Mouse (Mus musculus) midbrain, embryonic 16.5 days (tissue): ENCODE results near the gene Xkrx. TPM values are rescaled to one million over a fixed set of nuclear protein-coding genes. Genes with fewer than 3 reads are reported as not detected.

Source experiments
- ATAC-seq: fragments of 200-750 bp; cut with Nextera tagmentation; 2 replicates; pipeline ENCODE4 v1.8.0; 2017; ENCODE audit warnings: moderate TSS enrichment
- H3K27ac ChIP-seq: fragments of 300-500 bp; sonication (generic); 2 replicates; pipeline ENCODE4 v1.5.1; 2014; ENCODE audit warnings: mild to moderate bottlenecking, low read length, mixed read lengths
- H3K27me3 ChIP-seq: fragments of 300-500 bp; sonication (generic); 2 replicates; pipeline ENCODE4 v1.6.1; 2014; ENCODE audit warnings: low read depth, low read length, mixed read lengths; ENCODE audit not compliant: control insufficient read depth, insufficient read depth
- H3K36me3 ChIP-seq: fragments of 300-500 bp; sonication (generic); 2 replicates; pipeline ENCODE4 v1.6.1; 2014; ENCODE audit warnings: mild to moderate bottlenecking, low read length, moderate library complexity, mixed read lengths; ENCODE audit not compliant: control insufficient read depth, insufficient read depth
- H3K4me1 ChIP-seq: fragments of 300-500 bp; sonication (generic); 2 replicates; pipeline ENCODE4 v1.6.1; 2014; ENCODE audit warnings: mild to moderate bottlenecking, low read length, mixed read lengths; ENCODE audit not compliant: control insufficient read depth, insufficient read depth
- H3K4me2 ChIP-seq: fragments of 300-500 bp; sonication (generic); 2 replicates; pipeline ENCODE4 v1.6.1; 2014; ENCODE audit warnings: mild to moderate bottlenecking, low read length, mixed read lengths
- H3K4me3 ChIP-seq: fragments of 300-500 bp; sonication (generic); 2 replicates; pipeline ENCODE4 v1.5.1; 2014; ENCODE audit warnings: low read depth, mild to moderate bottlenecking, low read length, moderate library complexity, mixed read lengths
- H3K9ac ChIP-seq: fragments of 300-500 bp; sonication (generic); 2 replicates; pipeline ENCODE4 v1.6.1; 2014; ENCODE audit warnings: low read depth, low read length, mixed read lengths
- H3K9me3 ChIP-seq: fragments of 300-500 bp; sonication (generic); replicated peaks from 2 replicates; pipeline ENCODE4 v1.6.1; 2014; ENCODE audit warnings: mild to moderate bottlenecking, low read length, mixed read lengths; ENCODE audit not compliant: control insufficient read depth, poor library complexity, severe bottlenecking
- WGBS: fragments of 180-500 bp; shearing (Covaris S2); extraction: QIAGEN DNeasy Blood & Tissue Kit; methylation state at CpG from one replicate; pipeline ENCODE4 v1.1.7; 2014; 5-methylcytosine and 5-hydroxymethylcytosine counted together
- polyA plus RNA-seq: library from polyadenylated mRNA; unstranded; fragments of >200 nt; fragmentation: Nextera tagmentation; extraction: Ambion mirVana; gene quantifications from 2 replicates; pipeline ENCODE4 v1.2.1, GENCODE M21; 2015

Gene Xkrx
- polyA plus RNA-seq, 1 experiment from 2014 or later = 1.7 TPM

GRCm38 (mm10) chrX:134102641-134103040, 59.2 kb downstream of the Xkrx start:
- no peak overlapping the region for H3K9ac ChIP-seq
- ATAC-seq = no peak
- H3K4me2 ChIP-seq = no peak overlapping the region
- H3K27ac ChIP-seq = no peak overlapping the region
- H3K4me3 ChIP-seq = no peak overlapping the region
- H3K27me3 ChIP-seq = no peaks in the 10 kb centered on the region
- 74% methylated on average over 2 of the region's 2 CpGs for WGBS
- H3K36me3 ChIP-seq = no peaks in the 10 kb centered on the region
- no peaks in the 10 kb centered on the region for H3K9me3 ChIP-seq
- no peaks in the 10 kb centered on the region for H3K4me1 ChIP-seq

Other genes starting within 250 kb of the Xkrx start
- gene Sytl4, start 180.3 kb downstream of the Xkrx start, polyA plus RNA-seq = 0.78 and 0.99 TPM in 2 replicates
- gene Cstf2, start 102.9 kb downstream of the Xkrx start, polyA plus RNA-seq = 71.8 and 72.5 TPM in 2 replicates
- not detected in 2 replicates for gene Arl13a, start 25.4 kb upstream of the Xkrx start, polyA plus RNA-seq
- gene Nox1, start 59.9 kb upstream of the Xkrx start, polyA plus RNA-seq = 0.11 and 0.12 TPM in 2 replicates
- gene Trmt2b, start 114.9 kb upstream of the Xkrx start, polyA plus RNA-seq = 4.7 TPM in 2 replicates
- 126 TPM in 2 replicates for gene Tmem35a, start 133.1 kb upstream of the Xkrx start, polyA plus RNA-seq
- gene Cenpi, start 146.0 kb upstream of the Xkrx start, polyA plus RNA-seq = 3.9 and 6.1 TPM in 2 replicates
- gene Drp2, start 242.5 kb upstream of the Xkrx start, polyA plus RNA-seq = 22.4 and 24.1 TPM in 2 replicates